Mouse (Mus musculus): ENCODE data around the gene Rnps1. TPM values are rescaled to one million over a fixed set of nuclear protein-coding genes. Genes with fewer than 3 reads are reported as not detected.
A peak's percentile ranks its signal among the peaks of the same experiment; 100 is the strongest.

The Rnps1 gene
- total RNA-seq, 1 experiment: 138 TPM

- Histone ChIP-seq H3K27ac (ENCODE audit: insufficient read depth, low read depth, low read length, poor library complexity, severe bottlenecking) (no peak overlapping the region), H3K36me3 (ENCODE audit: control insufficient read depth, insufficient read depth, low read length, poor library complexity, severe bottlenecking) (no peaks in the 10 kb centered on the region), H3K9me3 (ENCODE audit: control insufficient read depth, insufficient read depth, low read depth, low read length) (no peaks in the 10 kb centered on the region), H3K4me1 (ENCODE audit: control insufficient read depth in 2 of 2, insufficient read depth in 2 of 2, low read length in 2 of 2, poor library complexity in 1 of 2) (peaks cover 0 to 2% of the 10 kb centered on the region in 2 experiments; a peak in 2 of 4 replicates), H3K9ac (ENCODE audit: insufficient read depth, low read depth, low read length, poor library complexity, severe bottlenecking) (no peak overlapping the region), H3K4me3 (ENCODE audit: insufficient read depth in 1 of 2, low read depth in 1 of 2, low read length in 2 of 2, poor library complexity in 1 of 2, severe bottlenecking in 1 of 2) (no peak overlapping the region)
- 0 out of 2 replicates have a peak, but pooled peaks have one; percentile 29 for TF ChIP-seq ZC3H11A (IDR thresholded peaks at IDR 0.05; ENCODE audit: borderline replicate concordance, low read depth, low read length)
- TF ChIP-seq ZNF384 (IDR thresholded peaks at IDR 0.05; ENCODE audit: low read depth, low read length): no peak
- in situ Hi-C loops (cut with MboI; ENCODE audit: low sequenced_read_pairs in 2 of 2, unreplicated experiment in 2 of 2): no loop called here
- DNase-seq (ENCODE audit: low read depth, low spot score): no peak
These were observed 47.2 kb downstream of the Rnps1 start for GRCm38 (mm10) chr17:24461580-24461979.

GRCm38 (mm10) chr17:24462932-24463331 is 48.6 kb downstream of the Rnps1 start:
- peaks cover 0 to 2% of the 10 kb centered on the region in 2 experiments; a peak in 2 of 4 replicates for H3K4me1 ChIP-seq (ENCODE audit: control insufficient read depth in 2 of 2, insufficient read depth in 2 of 2, low read length in 2 of 2, poor library complexity in 1 of 2)
- H3K4me3 ChIP-seq (ENCODE audit: insufficient read depth in 1 of 2, low read depth in 1 of 2, low read length in 2 of 2, poor library complexity in 1 of 2, severe bottlenecking in 1 of 2): no peak overlapping the region
- TF ChIP-seq MAFK (IDR thresholded peaks at IDR 0.05; ENCODE audit: insufficient read depth, low read depth, low read length) (no peak), ZNF384 (IDR thresholded peaks at IDR 0.05; ENCODE audit: low read depth, low read length) (no peak), ZC3H11A (IDR thresholded peaks at IDR 0.05; ENCODE audit: borderline replicate concordance, low read depth, low read length) (no peak), CHD2 (IDR thresholded peaks at IDR 0.05; ENCODE audit: low read depth, low read length) (no peak), HCFC1 (IDR thresholded peaks at IDR 0.05; ENCODE audit: borderline replicate concordance, insufficient read depth, low read length) (no peak)
- no peak overlapping the region; the same call in 1 of the 2 replicates for H3K9ac ChIP-seq (ENCODE audit: insufficient read depth, low read depth, low read length, poor library complexity, severe bottlenecking)
- H3K36me3 ChIP-seq (ENCODE audit: control insufficient read depth, insufficient read depth, low read length, poor library complexity, severe bottlenecking): no peaks in the 10 kb centered on the region
- in situ Hi-C loops (cut with MboI; ENCODE audit: low sequenced_read_pairs in 2 of 2, unreplicated experiment in 2 of 2): no loop called here
- no peak for DNase-seq (ENCODE audit: low read depth, low spot score)
- H3K27ac ChIP-seq (ENCODE audit: insufficient read depth, low read depth, low read length, poor library complexity, severe bottlenecking): no peak overlapping the region
- H3K9me3 ChIP-seq (ENCODE audit: control insufficient read depth, insufficient read depth, low read depth, low read length): no peaks in the 10 kb centered on the region

GRCm38 (mm10) chr17:24463374-24464133 is 49.2 kb downstream of the Rnps1 start:
- Histone ChIP-seq H3K9me3 (ENCODE audit: control insufficient read depth, insufficient read depth, low read depth, low read length) (no peaks in the 10 kb centered on the region), H3K9ac (ENCODE audit: insufficient read depth, low read depth, low read length, poor library complexity, severe bottlenecking) (no peak overlapping the region), H3K4me1 (ENCODE audit: control insufficient read depth in 2 of 2, insufficient read depth in 2 of 2, low read length in 2 of 2, poor library complexity in 1 of 2) (peaks cover 0 to 2% of the 10 kb centered on the region in 2 experiments; a peak in 2 of 4 replicates), H3K36me3 (ENCODE audit: control insufficient read depth, insufficient read depth, low read length, poor library complexity, severe bottlenecking) (no peaks in the 10 kb centered on the region), H3K27ac (ENCODE audit: insufficient read depth, low read depth, low read length, poor library complexity, severe bottlenecking) (no peak overlapping the region; the same call in 1 of the 2 replicates), H3K4me3 (ENCODE audit: insufficient read depth in 1 of 2, low read depth in 1 of 2, low read length in 2 of 2, poor library complexity in 1 of 2, severe bottlenecking in 1 of 2) (no peak overlapping the region)
- DNase-seq (ENCODE audit: low read depth, low spot score): no peak
- TF ChIP-seq ZC3H11A (IDR thresholded peaks at IDR 0.05; ENCODE audit: borderline replicate concordance, low read depth, low read length) (no peak), CHD2 (IDR thresholded peaks at IDR 0.05; ENCODE audit: low read depth, low read length) (no peak), HCFC1 (IDR thresholded peaks at IDR 0.05; ENCODE audit: borderline replicate concordance, insufficient read depth, low read length) (no peak), ZNF384 (IDR thresholded peaks at IDR 0.05; ENCODE audit: low read depth, low read length) (no peak), MAFK (IDR thresholded peaks at IDR 0.05; ENCODE audit: insufficient read depth, low read depth, low read length) (no peak)
- in situ Hi-C loops (cut with MboI; ENCODE audit: low sequenced_read_pairs in 2 of 2, unreplicated experiment in 2 of 2): no loop called here

GRCm38 (mm10) chr17:24468636-24469246 is 54.4 kb downstream of the Rnps1 start:
- TF ChIP-seq HCFC1 (IDR thresholded peaks at IDR 0.05; ENCODE audit: borderline replicate concordance, insufficient read depth, low read length) (no peak), CHD2 (IDR thresholded peaks at IDR 0.05; ENCODE audit: low read depth, low read length) (no peak), ZNF384 (IDR thresholded peaks at IDR 0.05; ENCODE audit: low read depth, low read length) (no peak), MAFK (IDR thresholded peaks at IDR 0.05; ENCODE audit: insufficient read depth, low read depth, low read length) (no peak), ZC3H11A (IDR thresholded peaks at IDR 0.05; ENCODE audit: borderline replicate concordance, low read depth, low read length) (no peak)
- in situ Hi-C loops (cut with MboI; ENCODE audit: low sequenced_read_pairs in 2 of 2, unreplicated experiment in 2 of 2): no loop called here
- Histone ChIP-seq H3K9me3 (ENCODE audit: control insufficient read depth, insufficient read depth, low read depth, low read length) (no peaks in the 10 kb centered on the region), H3K36me3 (ENCODE audit: control insufficient read depth, insufficient read depth, low read length, poor library complexity, severe bottlenecking) (peaks cover 7% of the 10 kb centered on the region; the same call in 1 of the 2 replicates), H3K9ac (ENCODE audit: insufficient read depth, low read depth, low read length, poor library complexity, severe bottlenecking) (no peak overlapping the region), H3K27ac (ENCODE audit: insufficient read depth, low read depth, low read length, poor library complexity, severe bottlenecking) (no peak overlapping the region), H3K4me1 (ENCODE audit: control insufficient read depth in 2 of 2, insufficient read depth in 2 of 2, low read length in 2 of 2, poor library complexity in 1 of 2) (peaks cover 0 to 5% of the 10 kb centered on the region in 2 experiments; a peak in 3 of 4 replicates), H3K4me3 (ENCODE audit: insufficient read depth in 1 of 2, low read depth in 1 of 2, low read length in 2 of 2, poor library complexity in 1 of 2, severe bottlenecking in 1 of 2) (no peak overlapping the region)
- DNase-seq (ENCODE audit: low read depth, low spot score): no peak
